Mouse (Mus musculus): ENCODE measurements around the gene Pde8b.

GRCm38 (mm10) chr13:95120570-95120969 lies 129.6 kb downstream of the Pde8b start:
- no peak for TF ChIP-seq CTCF (IDR thresholded peaks at IDR 0.05; ENCODE audit: control insufficient read depth, insufficient read depth, low read length)
- TF ChIP-seq POLR2A (IDR thresholded peaks at IDR 0.05; ENCODE audit: borderline replicate concordance, control insufficient read depth, low read depth, low read length), result no peak

All from bone marrow, adult 2 months (tissue).